In the genomic region with DNA sequence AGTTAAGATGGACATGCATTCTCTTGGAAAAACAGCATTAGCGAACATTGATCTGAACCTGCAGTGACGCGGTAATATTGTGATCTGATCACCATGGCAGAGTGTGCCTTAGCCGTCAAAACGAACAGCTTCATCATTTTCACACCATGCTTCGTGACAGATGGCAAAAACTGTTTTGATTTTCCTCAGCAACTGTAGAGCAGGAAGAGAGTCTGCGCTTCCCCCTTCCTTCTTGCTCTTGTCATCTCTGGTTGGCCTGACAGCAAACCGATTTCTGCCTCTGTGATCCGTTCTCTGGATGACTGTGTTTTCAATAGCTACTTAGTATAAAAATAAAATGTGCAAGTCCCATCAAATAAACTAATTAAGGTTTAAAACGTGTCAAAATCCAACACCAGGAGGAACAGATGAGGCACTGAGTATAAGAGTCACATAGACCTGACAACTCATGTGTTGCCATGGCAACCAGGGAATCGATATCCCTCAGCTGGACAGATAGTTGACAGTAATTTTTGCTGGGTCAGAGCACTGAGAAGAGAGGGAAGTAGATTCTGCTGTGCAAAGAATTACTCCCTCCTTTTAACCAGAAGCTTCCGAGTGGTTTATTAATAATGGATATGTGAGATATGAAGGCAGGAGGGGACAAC, we compare ENCODE assay signal across 15 mouse cellular contexts.
DNase-seq lines count a peak whose midpoint lies in the region; ATAC-seq lines count a peak whose summit lies in the region.
"Had no signal": no experiment of that assay in that cellular context is flagged by ENCODE, and none has a peak within 500 bp of the region (broad histone marks: within the 10 kb centered on the region; RNA-seq: fewer than 3 reads in every experiment).

No protein-coding gene starts in this region.

- H3K36me3 ChIP-seq in hindbrain, embryonic 11.5 days (ENCODE audit: control insufficient read depth, insufficient read depth, low read length) = no peaks in the 10 kb centered on the region
- H3K36me3 ChIP-seq in limb, embryonic 10.5 days = no peaks in the 10 kb centered on the region

- H3K27ac ChIP-seq in hindbrain, embryonic 11.5 days (ENCODE audit: low read depth, low read length) = peak overlapping the region; percentile 34; the same call in 1 of the 2 replicates
- H3K27ac ChIP-seq in limb, embryonic 10.5 days = no peak overlapping the region
- H3K27ac ChIP-seq: left cerebral cortex, adult 2 months had no signal

- ATAC-seq in hindbrain, embryonic 11.5 days (ENCODE audit: low FRiP score) = peak; percentile 88
- ATAC-seq: CD4-positive, CD25-positive, alpha-beta regulatory T cell, adult 4 months had no signal

- no peaks in the 10 kb centered on the region for H3K4me1 ChIP-seq in hindbrain, embryonic 11.5 days (replicated peaks; ENCODE audit: control insufficient read depth, insufficient read depth, low read length)
- H3K4me1 ChIP-seq in limb, embryonic 10.5 days = no peaks in the 10 kb centered on the region

- H3K4me2 ChIP-seq in hindbrain, embryonic 11.5 days (replicated peaks; ENCODE audit: low read depth, low read length) = no peak overlapping the region

- H3K27me3 ChIP-seq in hindbrain, embryonic 11.5 days (ENCODE audit: control insufficient read depth, insufficient read depth, low read length) = no peaks in the 10 kb centered on the region
- H3K27me3 ChIP-seq in limb, embryonic 10.5 days (ENCODE audit: low read depth, poor library complexity, severe bottlenecking) = no peaks in the 10 kb centered on the region

- 69% methylated on average over 12 of the region's 12 CpGs for WGBS in hindbrain, embryonic 11.5 days
- WGBS in limb, embryonic 10.5 days = 92% methylated on average over 12 of the region's 12 CpGs

- H3K4me3 ChIP-seq in hindbrain, embryonic 11.5 days (ENCODE audit: low read depth, low read length) = no peak overlapping the region
- H3K4me3 ChIP-seq in limb, embryonic 10.5 days = no peak overlapping the region
- H3K4me3 ChIP-seq: left cerebral cortex, adult 2 months had no signal

- H3K9ac ChIP-seq in hindbrain, embryonic 11.5 days (ENCODE audit: low read depth, low read length) = no peak overlapping the region

- peak; percentile 34 to 41 for DNase-seq in left cerebral cortex, postnatal 25 days (ENCODE audit: low spot score in 2 of 2)
- DNase-seq in left cerebral cortex, postnatal 36 days (ENCODE audit: low spot score in 2 of 2) = no peak
- DNase-seq in hindbrain, embryonic 11.5 days (ENCODE audit: low spot score) = peak; percentile 52
- peak; percentile 22 to 30 for DNase-seq in layer of hippocampus, postnatal 25 days (ENCODE audit: extremely low spot score in 1 of 2, low spot score in 1 of 2)
- peak; percentile 60 for DNase-seq in retina, postnatal 1 day
- no peak for DNase-seq in cerebellum, adult 11-12 months
- DNase-seq in limb, embryonic 10.5 days (ENCODE audit: low spot score) = no peak
- DNase-seq in thymus, postnatal 25 days = no peak
- DNase-seq: gastrocnemius, postnatal 14 days; heart, postnatal 36 days; lung, adult 2 months; spleen, adult 18-20 months; thymus, adult 2 months had no signal

- no peaks in the 10 kb centered on the region for H3K9me3 ChIP-seq in hindbrain, embryonic 11.5 days (ENCODE audit: control insufficient read depth, low read length)
- no peaks in the 10 kb centered on the region for H3K9me3 ChIP-seq in limb, embryonic 10.5 days (replicated peaks)

- intact Hi-C loops in left cerebral cortex, postnatal 25 days (cut with DNase I) = no loop called here
- intact Hi-C loops in left cerebral cortex, postnatal 36 days (cut with DNase I) = no loop called here

Comparison
In these comparisons a context has a peak if more than half of its experiments do, and no peak if none do; other contexts are left out.
1. DNase-seq: peak in left cerebral cortex, postnatal 25 days (2 of 2), hindbrain, embryonic 11.5 days (single experiment), layer of hippocampus, postnatal 25 days (2 of 2) and retina, postnatal 1 day (single experiment); none in left cerebral cortex, postnatal 36 days (0 of 2), cerebellum, adult 11-12 months (single experiment), limb, embryonic 10.5 days (single experiment) and thymus, postnatal 25 days (single experiment).